Mouse (Mus musculus) midbrain, embryonic 15.5 days (tissue): ENCODE measurements around the gene Tmem184b. TPM values are rescaled to one million over a fixed set of nuclear protein-coding genes. Genes with fewer than 3 reads are reported as not detected.

Experiments used
- ATAC-seq: fragments of 200-750 bp; cut with Nextera tagmentation; replicated peaks from 2 replicates; pipeline ENCODE4 v1.8.0; 2017; ENCODE audit warnings: moderate TSS enrichment
- H3K27ac ChIP-seq: fragments of 300-500 bp; sonication (generic); 2 replicates; pipeline ENCODE4 v1.5.1; 2015; ENCODE audit warnings: mild to moderate bottlenecking, inconsistent platforms
- H3K27me3 ChIP-seq: fragments of 300-500 bp; sonication (generic); replicated peaks from 2 replicates; pipeline ENCODE4 v1.6.1; 2015; ENCODE audit warnings: inconsistent platforms
- H3K36me3 ChIP-seq: fragments of 300-500 bp; sonication (generic); replicated peaks from 2 replicates; pipeline ENCODE4 v1.6.1; 2015; ENCODE audit warnings: inconsistent platforms
- H3K4me1 ChIP-seq: fragments of 300-500 bp; sonication (generic); 2 replicates; pipeline ENCODE4 v1.6.1; 2015; ENCODE audit warnings: inconsistent platforms
- H3K4me2 ChIP-seq: fragments of 300-500 bp; sonication (generic); 2 replicates; pipeline ENCODE4 v1.6.1; 2015; ENCODE audit warnings: inconsistent platforms, mild to moderate bottlenecking, moderate library complexity
- H3K4me3 ChIP-seq: fragments of 300-500 bp; sonication (generic); 2 replicates; pipeline ENCODE4 v1.5.1; 2015; ENCODE audit warnings: mild to moderate bottlenecking, inconsistent platforms
- H3K9ac ChIP-seq: fragments of 300-500 bp; sonication (generic); 2 replicates; pipeline ENCODE4 v1.6.1; 2015; ENCODE audit warnings: mild to moderate bottlenecking, inconsistent platforms
- H3K9me3 ChIP-seq: fragments of 300-500 bp; sonication (generic); 2 replicates; pipeline ENCODE4 v1.6.1; 2016; ENCODE audit warnings: inconsistent platforms
- WGBS: fragments of 180-500 bp; shearing (Covaris S2); methylation state at CpG from one replicate; pipeline ENCODE4 v1.1.7; 2015; ENCODE audit warnings: mixed read lengths; 5-methylcytosine and 5-hydroxymethylcytosine counted together
- polyA plus RNA-seq: library from polyadenylated mRNA; unstranded; fragments of >200 nt; fragmentation: Nextera tagmentation; extraction: Ambion mirVana; gene quantifications from 2 replicates; pipeline ENCODE4 v1.2.1, GENCODE M21; 2015

The Tmem184b gene
- polyA plus RNA-seq, 1 experiment from 2014 or later = 47.9 TPM

DNA sequence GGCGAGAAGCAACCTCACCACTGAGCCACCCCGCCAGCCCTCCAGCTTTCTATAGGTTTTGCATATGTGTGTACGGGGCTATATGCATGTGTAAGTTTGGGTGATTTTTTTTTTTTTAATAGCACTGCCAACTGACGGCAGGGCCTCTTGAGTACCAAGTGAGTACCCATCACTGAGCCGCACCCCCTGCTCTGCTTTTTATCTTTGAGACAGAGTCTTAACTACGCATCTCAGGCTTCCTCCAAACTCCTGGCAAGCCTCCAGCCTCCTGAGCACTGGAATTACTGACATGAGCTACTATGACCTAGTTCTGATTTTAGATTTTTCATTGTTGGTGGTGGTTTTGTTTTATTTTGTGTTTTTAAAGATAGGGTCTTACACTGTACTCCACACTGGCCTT is 24.1 kb upstream of the Tmem184b start:
- Histone ChIP-seq H3K9ac (no peak overlapping the region), H3K36me3 (peaks cover 62% of the 10 kb centered on the region), H3K4me1 (no peaks in the 10 kb centered on the region), H3K9me3 (no peaks in the 10 kb centered on the region), H3K27ac (no peak overlapping the region), H3K4me3 (no peak overlapping the region), H3K4me2 (no peak overlapping the region), H3K27me3 (no peaks in the 10 kb centered on the region)
- ATAC-seq = no peak
- 80% methylated on average over 6 of the region's 6 CpGs for WGBS

DNA sequence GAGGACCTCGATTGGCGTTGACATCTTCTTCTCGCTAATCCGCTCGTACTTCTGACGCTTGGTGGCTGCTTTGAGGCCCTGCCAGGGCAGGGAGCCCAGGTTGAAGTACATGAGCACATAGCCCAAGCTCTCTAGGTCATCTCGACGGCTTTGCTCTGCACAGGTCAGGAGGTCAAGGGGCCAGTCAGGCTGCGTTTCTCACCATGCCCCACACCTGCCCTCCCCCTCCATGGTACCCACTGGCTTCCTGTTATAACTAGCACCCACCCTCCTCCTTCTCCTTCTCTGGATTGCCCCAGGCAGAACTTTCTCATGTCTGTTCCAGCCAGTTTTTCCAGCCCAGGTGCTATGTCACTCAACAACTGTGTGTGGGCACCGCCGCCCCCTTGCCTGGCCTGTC is 22.1 kb upstream of the Tmem184b start:
- no peak overlapping the region for H3K4me2 ChIP-seq
- H3K27ac ChIP-seq = no peak overlapping the region
- H3K36me3 ChIP-seq = peaks cover 76% of the 10 kb centered on the region
- no peak overlapping the region for H3K9ac ChIP-seq
- no peak overlapping the region for H3K4me3 ChIP-seq
- H3K27me3 ChIP-seq = no peaks in the 10 kb centered on the region
- no peak for ATAC-seq
- no peaks in the 10 kb centered on the region for H3K9me3 ChIP-seq
- WGBS = 83% methylated on average over 11 of the region's 11 CpGs
- no peaks in the 10 kb centered on the region for H3K4me1 ChIP-seq

DNA sequence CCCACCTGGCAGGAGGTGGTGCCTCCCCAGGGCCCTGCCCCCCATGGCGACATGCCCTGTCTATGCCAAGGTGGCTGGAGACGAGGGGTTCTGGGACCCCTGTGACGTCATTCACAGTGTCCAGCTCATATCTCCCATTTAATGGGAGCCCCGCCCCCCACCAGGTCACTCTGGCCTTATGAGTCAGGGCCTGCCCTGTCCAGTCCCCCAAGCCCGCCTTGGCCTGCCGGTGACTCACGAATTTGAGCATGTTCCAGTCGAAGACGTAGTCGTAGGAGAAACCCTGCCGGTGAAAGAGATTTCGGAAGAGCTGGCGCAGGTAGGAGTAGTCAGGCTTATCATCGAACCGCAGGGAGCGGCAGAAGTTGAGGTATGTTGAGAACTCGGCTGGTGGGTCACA is 21.2 kb upstream of the Tmem184b start:
- Histone ChIP-seq H3K27ac (no peak overlapping the region), H3K9me3 (no peaks in the 10 kb centered on the region), H3K9ac (no peak overlapping the region), H3K4me1 (no peaks in the 10 kb centered on the region), H3K27me3 (no peaks in the 10 kb centered on the region), H3K36me3 (peaks cover 80% of the 10 kb centered on the region), H3K4me3 (no peak overlapping the region), H3K4me2 (no peak overlapping the region)
- WGBS = 94% methylated on average over 17 of the region's 17 CpGs
- ATAC-seq = no peak

DNA sequence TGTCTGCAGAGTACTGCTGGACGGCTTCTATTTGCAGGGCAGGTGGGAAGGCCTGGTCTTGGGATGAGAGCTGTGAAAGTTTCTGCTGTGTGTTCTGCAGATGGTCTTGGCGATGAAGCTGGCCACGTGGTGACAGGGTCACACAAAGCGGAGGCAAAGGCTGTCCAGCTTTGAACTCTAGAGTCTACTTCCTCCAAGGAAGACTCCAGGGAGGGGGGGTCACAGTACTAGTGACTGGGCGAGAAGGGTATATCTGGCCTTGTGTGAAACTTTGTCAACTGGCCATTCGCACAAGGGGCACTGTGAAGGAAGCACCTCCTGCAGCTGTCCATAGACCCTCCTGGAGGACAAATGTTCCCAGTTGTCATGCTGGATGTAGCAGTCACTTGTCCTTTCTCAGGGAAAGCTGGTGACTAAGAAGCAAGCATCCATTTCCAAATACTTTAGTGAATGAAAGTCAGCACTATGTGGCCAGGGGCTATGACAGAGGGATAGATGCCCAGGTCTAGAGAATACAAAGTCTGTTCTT is 19.4 kb upstream of the Tmem184b start:
- Histone ChIP-seq H3K9ac (no peak overlapping the region), H3K4me2 (no peak overlapping the region), H3K36me3 (peaks cover 81% of the 10 kb centered on the region), H3K4me1 (no peaks in the 10 kb centered on the region), H3K27me3 (no peaks in the 10 kb centered on the region), H3K9me3 (no peaks in the 10 kb centered on the region), H3K4me3 (no peak overlapping the region), H3K27ac (no peak overlapping the region)
- ATAC-seq = no peak
- 88% methylated on average over 6 of the region's 6 CpGs for WGBS

DNA sequence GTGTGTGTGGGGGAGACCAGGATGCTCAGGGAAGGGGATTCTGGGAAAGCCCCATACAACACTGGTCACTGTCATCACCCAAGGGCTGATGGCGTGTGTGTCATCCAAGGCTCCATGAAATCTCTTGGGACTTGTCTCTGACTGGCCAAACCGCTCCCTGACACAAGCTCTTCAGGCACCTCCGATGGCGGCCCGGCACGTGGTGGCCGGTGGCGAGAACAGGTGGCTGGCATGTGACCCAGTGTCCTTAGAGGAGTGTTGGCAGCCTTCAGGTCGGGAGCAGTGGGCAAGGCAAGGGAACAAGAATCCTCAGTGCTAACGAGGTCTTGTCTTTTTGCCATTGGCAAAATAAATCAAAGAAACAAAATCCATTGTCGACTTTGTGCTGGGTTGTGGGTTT is 15.3 kb upstream of the Tmem184b start:
- ATAC-seq = no peak
- 89% methylated on average over 11 of the region's 11 CpGs for WGBS
- Histone ChIP-seq H3K9me3 (no peaks in the 10 kb centered on the region), H3K4me1 (no peaks in the 10 kb centered on the region), H3K27me3 (no peaks in the 10 kb centered on the region), H3K4me2 (no peak overlapping the region), H3K36me3 (peaks cover 46% of the 10 kb centered on the region), H3K9ac (no peak overlapping the region), H3K27ac (no peak overlapping the region), H3K4me3 (no peak overlapping the region)

DNA sequence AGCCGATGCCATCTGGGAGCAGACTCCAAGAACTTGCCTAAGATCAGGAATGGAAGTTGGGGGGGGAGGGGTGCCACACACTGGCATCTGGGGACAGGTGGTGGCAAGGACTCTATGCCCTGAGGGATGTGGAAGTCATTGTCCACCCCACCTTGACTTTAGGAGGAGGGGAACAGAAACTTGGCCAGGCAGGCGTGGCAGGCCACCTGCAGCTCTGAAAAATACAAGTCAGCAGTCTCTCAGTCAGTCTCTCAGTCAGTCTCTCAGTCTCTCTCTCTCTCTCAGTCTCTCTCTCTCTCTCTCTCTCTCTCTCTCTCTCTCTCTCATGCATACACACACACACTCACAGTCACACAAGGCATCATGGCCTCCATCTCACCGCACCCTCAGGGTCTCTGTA is 14.9 kb upstream of the Tmem184b start:
- no peak overlapping the region for H3K27ac ChIP-seq
- WGBS = 94% methylated on average over 3 of the region's 3 CpGs
- no peaks in the 10 kb centered on the region for H3K9me3 ChIP-seq
- no peaks in the 10 kb centered on the region for H3K27me3 ChIP-seq
- H3K9ac ChIP-seq = no peak overlapping the region
- peaks cover 42% of the 10 kb centered on the region for H3K36me3 ChIP-seq
- H3K4me1 ChIP-seq = no peaks in the 10 kb centered on the region
- H3K4me3 ChIP-seq = no peak overlapping the region
- ATAC-seq = no peak
- no peak overlapping the region for H3K4me2 ChIP-seq

DNA sequence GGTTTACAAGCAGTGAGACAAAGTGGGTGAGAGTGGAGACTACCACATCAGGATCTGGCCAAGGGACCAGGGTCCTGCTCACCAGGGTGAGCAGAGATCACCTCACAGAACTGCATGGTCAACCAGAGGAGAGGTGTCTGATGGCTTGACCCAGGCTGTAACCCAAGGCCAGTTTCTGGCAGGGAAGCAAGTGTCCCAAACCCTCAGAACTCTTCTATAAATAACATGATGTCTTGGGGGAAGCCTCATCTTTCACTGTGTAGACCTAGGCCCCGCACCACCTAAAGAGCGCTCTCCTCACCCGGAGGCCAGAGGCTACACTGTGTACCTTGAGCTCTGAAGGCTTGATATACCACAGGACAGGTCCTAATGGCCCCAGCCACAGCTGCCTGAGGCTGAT is 14.0 kb upstream of the Tmem184b start:
- WGBS = 96% methylated on average over 3 of the region's 3 CpGs
- Histone ChIP-seq H3K27ac (no peak overlapping the region), H3K9ac (no peak overlapping the region), H3K4me3 (no peak overlapping the region), H3K9me3 (no peaks in the 10 kb centered on the region), H3K36me3 (peaks cover 33% of the 10 kb centered on the region), H3K4me1 (no peaks in the 10 kb centered on the region), H3K4me2 (no peak overlapping the region), H3K27me3 (no peaks in the 10 kb centered on the region)
- ATAC-seq = no peak

DNA sequence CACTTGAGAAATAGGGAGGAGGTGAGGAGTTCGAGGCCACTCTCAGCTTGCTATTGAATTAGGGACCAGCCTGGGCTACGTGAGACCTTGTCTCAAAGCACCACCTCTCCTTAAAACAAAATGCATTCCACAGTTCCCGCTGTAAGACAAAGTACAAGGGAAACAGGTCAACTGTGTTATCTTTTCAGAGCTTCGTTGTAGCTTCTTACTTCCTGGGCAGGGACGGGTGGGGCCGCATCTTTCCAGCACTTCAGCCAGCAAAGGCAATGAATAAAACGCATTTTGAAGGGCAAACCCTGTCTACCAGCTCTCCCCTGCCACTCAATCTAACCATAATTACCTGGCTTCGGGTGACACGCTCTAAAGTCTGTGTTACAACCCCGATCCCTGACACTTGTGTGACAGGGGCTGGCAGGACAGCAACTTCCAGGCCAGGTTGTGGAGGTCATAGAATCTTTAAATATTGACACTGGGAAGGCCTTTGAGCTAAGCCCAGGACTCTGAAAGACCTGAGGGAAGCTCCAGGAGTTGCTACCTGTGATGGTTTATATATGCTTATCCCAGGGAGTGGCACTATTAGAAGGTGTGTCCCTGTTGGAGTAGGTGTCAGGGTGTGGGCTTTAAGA is 13.2 kb upstream of the Tmem184b start:
- Histone ChIP-seq H3K9me3 (no peaks in the 10 kb centered on the region), H3K4me1 (no peaks in the 10 kb centered on the region), H3K27ac (no peak overlapping the region), H3K4me2 (no peak overlapping the region), H3K36me3 (peaks cover 26% of the 10 kb centered on the region), H3K27me3 (no peaks in the 10 kb centered on the region), H3K4me3 (no peak overlapping the region), H3K9ac (no peak overlapping the region)
- WGBS = 93% methylated on average over 10 of the region's 10 CpGs
- ATAC-seq = no peak

DNA sequence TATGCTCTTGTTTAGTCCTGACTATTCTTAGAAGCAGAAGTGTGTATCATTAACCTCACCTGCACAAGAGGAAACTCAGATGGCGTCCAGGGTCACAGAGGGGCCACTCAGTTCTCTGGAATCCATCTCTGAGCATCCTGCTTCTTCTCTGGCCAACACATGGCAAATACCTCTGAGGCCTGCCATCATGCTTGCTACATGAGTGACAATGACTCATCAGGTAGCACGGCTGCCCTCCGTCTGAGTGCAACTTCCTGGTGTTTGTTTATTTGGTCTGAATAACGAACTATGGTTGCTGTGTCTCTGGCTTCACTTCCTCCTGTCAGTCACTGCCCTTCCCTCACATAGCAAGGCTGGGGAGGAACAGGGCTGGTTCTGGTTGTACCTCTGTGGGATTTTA is 11.1 kb upstream of the Tmem184b start:
- H3K27me3 ChIP-seq = no peaks in the 10 kb centered on the region
- H3K27ac ChIP-seq = no peak overlapping the region
- ATAC-seq = no peak
- H3K4me2 ChIP-seq = no peak overlapping the region
- no peak overlapping the region for H3K4me3 ChIP-seq
- H3K9ac ChIP-seq = no peak overlapping the region
- H3K9me3 ChIP-seq = no peaks in the 10 kb centered on the region
- no peaks in the 10 kb centered on the region for H3K4me1 ChIP-seq
- 83% methylated on average over 4 of the region's 4 CpGs for WGBS
- H3K36me3 ChIP-seq = peaks cover 10% of the 10 kb centered on the region

DNA sequence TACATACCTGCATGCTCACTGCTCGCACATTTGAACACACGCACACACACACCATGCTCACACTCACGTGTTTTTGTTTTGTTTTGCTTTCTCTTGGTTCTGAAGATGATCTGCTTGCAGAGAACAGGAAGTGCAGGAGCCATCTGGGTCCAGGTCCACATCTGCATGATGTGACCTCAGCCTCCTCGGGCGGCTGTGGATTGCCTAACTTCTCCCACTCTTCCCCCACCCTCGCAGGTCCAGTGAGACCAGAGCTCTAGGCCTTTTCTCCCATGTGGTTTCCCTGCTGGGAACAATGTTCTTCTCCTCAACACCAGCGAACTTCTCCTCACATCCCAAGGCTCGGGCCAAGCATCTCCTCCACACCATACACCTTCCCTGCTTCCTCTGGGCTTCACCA is 10.4 kb upstream of the Tmem184b start:
- WGBS = 86% methylated on average over 8 of the region's 8 CpGs

DNA sequence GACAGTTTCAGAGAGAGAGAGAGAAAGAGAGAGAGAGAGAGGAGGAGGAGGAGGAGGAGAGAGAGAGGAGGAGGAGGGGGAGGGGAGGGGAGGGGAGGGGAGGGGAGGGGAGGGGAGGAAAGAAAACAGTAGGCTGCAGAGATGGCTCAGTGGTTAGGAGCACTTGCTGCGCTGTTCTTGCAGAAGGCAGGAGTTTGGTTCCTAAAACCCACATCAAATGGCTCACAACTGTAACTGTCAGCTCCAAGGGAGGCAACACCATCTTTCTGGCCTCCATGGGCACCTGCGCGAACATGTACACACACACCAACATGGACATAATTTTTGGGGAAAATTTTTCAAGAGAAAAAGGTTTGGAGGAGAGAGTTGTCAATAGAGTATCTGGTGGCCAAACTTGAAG is 9.8 kb upstream of the Tmem184b start:
- WGBS = 94% methylated on average over 3 of the region's 3 CpGs
- Histone ChIP-seq H3K36me3 (0 out of 2 replicates have a peak, but pooled peaks cover 2% of the 10 kb centered on the region), H3K27ac (no peak overlapping the region), H3K9me3 (no peaks in the 10 kb centered on the region), H3K4me3 (no peak overlapping the region), H3K9ac (no peak overlapping the region), H3K4me1 (no peaks in the 10 kb centered on the region), H3K4me2 (no peak overlapping the region), H3K27me3 (no peaks in the 10 kb centered on the region)
- no peak for ATAC-seq

More for the DNA sequence above, 10.4 kb upstream of the Tmem184b start:
- no peak overlapping the region for H3K9ac ChIP-seq
- H3K36me3 ChIP-seq = peaks cover 5% of the 10 kb centered on the region
- no peaks in the 10 kb centered on the region for H3K27me3 ChIP-seq
- H3K27ac ChIP-seq = no peak overlapping the region
- no peaks in the 10 kb centered on the region for H3K9me3 ChIP-seq
- no peak overlapping the region for H3K4me3 ChIP-seq
- H3K4me2 ChIP-seq = no peak overlapping the region
- no peaks in the 10 kb centered on the region for H3K4me1 ChIP-seq
- ATAC-seq = no peak

DNA sequence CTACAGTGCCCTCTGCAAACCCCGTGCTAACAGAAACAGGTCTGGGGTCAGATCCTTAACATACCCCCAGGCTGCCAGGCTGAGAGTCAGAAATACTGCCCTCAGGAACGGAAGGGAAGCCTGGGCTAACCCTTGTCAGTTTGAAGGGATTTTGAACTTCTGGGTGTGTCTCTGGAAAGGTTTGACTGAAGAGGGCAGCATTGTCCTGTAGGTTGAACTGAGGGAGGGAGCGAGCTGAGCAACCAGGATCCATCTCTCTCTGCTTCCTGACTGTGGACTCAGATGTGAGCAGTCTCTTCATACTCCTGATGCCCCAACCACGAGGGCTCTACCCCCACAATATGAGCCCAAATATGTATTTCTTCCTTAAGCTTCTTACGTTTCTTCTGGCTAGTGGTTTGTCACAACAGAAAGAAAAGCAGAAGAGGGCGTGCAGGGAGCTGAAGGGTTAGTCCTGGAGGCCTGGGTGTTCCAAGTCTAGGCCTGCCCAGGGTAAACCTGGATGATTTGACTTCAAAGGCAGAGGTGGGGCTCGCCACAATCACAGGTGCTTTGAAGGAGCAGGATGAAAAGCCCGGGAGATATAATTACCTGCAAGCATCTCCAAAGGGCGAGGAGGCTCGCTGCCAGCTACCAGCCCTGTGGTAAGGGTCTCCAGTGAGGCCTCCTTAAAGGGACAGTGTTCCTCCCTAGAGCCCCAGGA is 8.1 kb upstream of the Tmem184b start:
- no peaks in the 10 kb centered on the region for H3K9me3 ChIP-seq
- no peaks in the 10 kb centered on the region for H3K4me1 ChIP-seq
- no peak for ATAC-seq
- H3K4me3 ChIP-seq = no peak overlapping the region
- H3K27me3 ChIP-seq = no peaks in the 10 kb centered on the region
- no peak overlapping the region for H3K4me2 ChIP-seq
- no peaks in the 10 kb centered on the region for H3K36me3 ChIP-seq
- WGBS = 65% methylated on average over 10 of the region's 10 CpGs
- H3K9ac ChIP-seq = no peak overlapping the region
- H3K27ac ChIP-seq = no peak overlapping the region

DNA sequence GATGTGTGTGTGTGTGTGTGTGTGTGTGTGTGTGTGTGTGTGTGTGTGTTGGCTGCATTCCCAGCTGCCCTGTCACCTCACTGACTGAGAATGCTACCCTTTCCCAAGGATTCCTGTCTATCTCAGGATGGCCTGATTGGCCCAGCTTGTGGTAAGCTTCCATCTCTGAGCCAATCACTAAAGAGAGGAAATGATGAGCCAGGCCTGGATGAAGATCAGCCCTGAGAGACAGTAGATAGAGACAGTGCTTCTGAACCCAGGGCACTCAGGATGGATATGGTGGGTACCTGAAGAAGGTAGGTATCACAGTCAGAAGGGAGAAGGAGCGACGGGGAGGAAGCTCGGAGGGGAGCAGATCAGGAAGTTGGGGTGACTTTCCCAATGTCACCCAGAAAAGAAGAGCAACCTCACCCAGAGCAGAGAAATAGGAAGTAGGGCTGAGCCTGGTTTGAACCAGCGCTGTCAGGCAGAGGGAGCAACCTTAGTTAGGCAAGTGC is 5.8 kb upstream of the Tmem184b start:
- Histone ChIP-seq H3K9me3 (no peaks in the 10 kb centered on the region), H3K4me3 (no peak overlapping the region), H3K27me3 (no peaks in the 10 kb centered on the region), H3K9ac (no peak overlapping the region), H3K4me2 (no peak overlapping the region), H3K4me1 (no peaks in the 10 kb centered on the region; the same call in 1 of the 2 replicates), H3K36me3 (no peaks in the 10 kb centered on the region), H3K27ac (no peak overlapping the region)
- ATAC-seq = no peak
- WGBS = 91% methylated on average over 4 of the region's 4 CpGs
